Comparison of ENCODE assay signal across 16 mouse cellular contexts in genomic region chr7:134265783-134266182, GRCm38 (mm10).
"Had no signal": no experiment of that assay in that cellular context is flagged by ENCODE, and none has a peak within 500 bp of the region (broad histone marks: within the 10 kb centered on the region; RNA-seq: fewer than 3 reads in every experiment).

No protein-coding gene starts in this region.

- H3K4me1 ChIP-seq: stomach, embryonic 15.5 days had no signal

- H3K4me3 ChIP-seq: neural tube, embryonic 13.5 days; neural tube, embryonic 15.5 days; stomach, embryonic 15.5 days had no signal

- H3K27me3 ChIP-seq: stomach, embryonic 15.5 days had no signal

- H3K27ac ChIP-seq: neural tube, embryonic 13.5 days; neural tube, embryonic 15.5 days; stomach, embryonic 15.5 days; stomach, postnatal 0 days had no signal

- H3K9ac ChIP-seq: neural tube, embryonic 13.5 days; neural tube, embryonic 15.5 days; stomach, embryonic 15.5 days had no signal

- H3K36me3 ChIP-seq: neural tube, embryonic 13.5 days; neural tube, embryonic 15.5 days; stomach, embryonic 15.5 days had no signal

- H3K9me3 ChIP-seq: neural tube, embryonic 13.5 days; neural tube, embryonic 15.5 days; stomach, embryonic 15.5 days had no signal

- H3K4me2 ChIP-seq: neural tube, embryonic 13.5 days; neural tube, embryonic 15.5 days; stomach, embryonic 15.5 days had no signal

- DNase-seq: retina, postnatal 1 day; right cerebral cortex, adult 18-20 months; right cerebral cortex, postnatal 14 days; right cerebral cortex, postnatal 25 days; right cerebral cortex, postnatal 4 days; spleen, adult 18-20 months; thymus, adult 18-20 months; thymus, adult 2 months; thymus, postnatal 14 days; thymus, postnatal 25 days; thymus, postnatal 36 days; thymus, postnatal 4 days had no signal
